Mouse (Mus musculus) cerebellum, adult 11 months (tissue): ENCODE measurements around the gene Lmntd1.

Experiments used
- DNase-seq: peaks from one replicate; pipeline ENCODE4 v3.0.0; 2022

Lmntd1 gene

GRCm38 (mm10) chr6:145374372-145374771 is 239.7 kb downstream of the Lmntd1 start:
- no peak for DNase-seq

- no peak for DNase-seq
Observed at GRCm38 (mm10) chr6:145373712-145374221, 240.4 kb downstream of the Lmntd1 start.

GRCm38 (mm10) chr6:145372066-145372465 is 242.1 kb downstream of the Lmntd1 start:
- DNase-seq = no peak

- no peak for DNase-seq
Observed at GRCm38 (mm10) chr6:145371586-145371985, 242.5 kb downstream of the Lmntd1 start.

- no peak for DNase-seq
Observed at GRCm38 (mm10) chr6:145370302-145370701, 243.8 kb downstream of the Lmntd1 start.

GRCm38 (mm10) chr6:145369290-145369689 is 244.8 kb downstream of the Lmntd1 start:
- DNase-seq = no peak

GRCm38 (mm10) chr6:145366488-145366887 is 247.6 kb downstream of the Lmntd1 start:
- no peak for DNase-seq

- DNase-seq = no peak
Observed at GRCm38 (mm10) chr6:145363698-145364097, 250.4 kb downstream of the Lmntd1 start.

- DNase-seq = no peak
Observed at GRCm38 (mm10) chr6:145361109-145361694, 252.9 kb downstream of the Lmntd1 start.

- peak; percentile 15 for DNase-seq
Observed at GRCm38 (mm10) chr6:145359470-145360430, 254.4 kb downstream of the Lmntd1 start.

GRCm38 (mm10) chr6:145358001-145358400 is 256.1 kb downstream of the Lmntd1 start:
- DNase-seq = no peak

GRCm38 (mm10) chr6:145353806-145354205 is 260.3 kb downstream of the Lmntd1 start:
- DNase-seq = no peak

GRCm38 (mm10) chr6:145352705-145353104 is 261.4 kb downstream of the Lmntd1 start:
- DNase-seq = no peak

GRCm38 (mm10) chr6:145348196-145348915 is 265.8 kb downstream of the Lmntd1 start:
- peak; percentile 16 for DNase-seq

- no peak for DNase-seq
Observed at GRCm38 (mm10) chr6:145347641-145348040, 266.5 kb downstream of the Lmntd1 start.

- peak; percentile 74 for DNase-seq
Observed at GRCm38 (mm10) chr6:145346789-145347557, 267.1 kb downstream of the Lmntd1 start.

GRCm38 (mm10) chr6:145346305-145346704 is 267.8 kb downstream of the Lmntd1 start:
- DNase-seq = no peak

- DNase-seq = no peak
Observed at GRCm38 (mm10) chr6:145344719-145345118, 269.4 kb downstream of the Lmntd1 start.

GRCm38 (mm10) chr6:145343457-145343856 is 270.7 kb downstream of the Lmntd1 start:
- DNase-seq = no peak

GRCm38 (mm10) chr6:145342836-145343235 is 271.3 kb downstream of the Lmntd1 start:
- DNase-seq = peak; percentile 11

- DNase-seq = peak; percentile 84
Observed at GRCm38 (mm10) chr6:145341301-145342193, 272.6 kb downstream of the Lmntd1 start.
